8 mouse cellular contexts compared by ENCODE assay signal in genomic region chr17:24653967-24654710, GRCm38 (mm10). TPM values are rescaled to one million over a fixed set of nuclear protein-coding genes. Genes with fewer than 3 reads are reported as not detected.
DNase-seq lines count a peak whose midpoint lies in the region; ATAC-seq and TF ChIP-seq lines count a peak whose summit lies in the region.

No protein-coding gene starts in this region.

- H3K36me3 ChIP-seq in hindbrain, postnatal 0 days (ENCODE audit: insufficient read depth, low read length) = no peaks in the 10 kb centered on the region
- no peaks in the 10 kb centered on the region for H3K36me3 ChIP-seq in midbrain, embryonic 15.5 days (replicated peaks)
- H3K36me3 ChIP-seq in splenic B cell, adult 2 months (ENCODE audit: control insufficient read depth, insufficient read depth, low read length, poor library complexity, severe bottlenecking) = no peaks in the 10 kb centered on the region

- peaks cover 11% of the 10 kb centered on the region for H3K4me1 ChIP-seq in hindbrain, postnatal 0 days (ENCODE audit: insufficient read depth, low read length)
- H3K4me1 ChIP-seq in midbrain, embryonic 15.5 days = peaks cover 25% of the 10 kb centered on the region

- peak; percentile 97 for TF ChIP-seq CTCF in hindbrain, postnatal 0 days (IDR thresholded peaks at IDR 0.05; ENCODE audit: low read depth)

- no peaks in the 10 kb centered on the region for H3K9me3 ChIP-seq in hindbrain, postnatal 0 days (ENCODE audit: low read length)
- no peaks in the 10 kb centered on the region for H3K9me3 ChIP-seq in midbrain, embryonic 15.5 days

- peak; percentile 75 for ATAC-seq in hindbrain, postnatal 0 days
- no peak for ATAC-seq in midbrain, embryonic 15.5 days (replicated peaks)

- H3K27me3 ChIP-seq in hindbrain, postnatal 0 days (ENCODE audit: insufficient read depth, low read length) = peaks cover 15% of the 10 kb centered on the region; the same call in 1 of the 2 replicates
- H3K27me3 ChIP-seq in midbrain, embryonic 15.5 days (replicated peaks) = peaks cover 27% of the 10 kb centered on the region
- no peaks in the 10 kb centered on the region for H3K27me3 ChIP-seq in splenic B cell, adult 2 months (ENCODE audit: control insufficient read depth, insufficient read depth, low read length, poor library complexity, severe bottlenecking)

- no peak overlapping the region for H3K9ac ChIP-seq in hindbrain, postnatal 0 days (replicated peaks; ENCODE audit: low read length)
- peak overlapping the region; percentile 37 for H3K9ac ChIP-seq in midbrain, embryonic 15.5 days

- WGBS in hindbrain, postnatal 0 days = 9% methylated on average over 18 of the region's 19 CpGs
- 6% methylated on average over 19 of the region's 19 CpGs for WGBS in midbrain, embryonic 15.5 days

- no peak overlapping the region for H3K4me3 ChIP-seq in hindbrain, postnatal 0 days (ENCODE audit: low read length)
- H3K4me3 ChIP-seq in midbrain, embryonic 15.5 days = peak overlapping the region; percentile 23

- H3K27ac ChIP-seq in hindbrain, postnatal 0 days = no peak overlapping the region
- H3K27ac ChIP-seq in midbrain, embryonic 15.5 days = no peak overlapping the region

- DNase-seq in ovary, postnatal 10 days (ENCODE audit: low spot score) = peak; percentile 67
- DNase-seq in ovary, adult 18-20 months (ENCODE audit: low spot score) = no peak
- DNase-seq in cerebellum, postnatal 4 days (ENCODE audit: low spot score in 2 of 2) = peak; percentile 59 to 76
- DNase-seq in gastrocnemius, postnatal 10 days = peak; percentile 79
- peak; percentile 87 for DNase-seq in hindbrain, postnatal 0 days (ENCODE audit: low spot score)
- peak; percentile 83 for DNase-seq in liver
- peak; percentile 87 for DNase-seq in splenic B cell, adult 2 months (ENCODE audit: low read depth, low spot score)

- peak overlapping the region; percentile 40 for H3K4me2 ChIP-seq in hindbrain, postnatal 0 days (ENCODE audit: low read depth, low read length)
- peak overlapping the region; percentile 49 for H3K4me2 ChIP-seq in midbrain, embryonic 15.5 days

RNA-seq across cellular contexts. Expression of gene Slc9a3r2, which starts 4.0 kb away (rescaled TPM):
- 10 to 100 TPM; 30.1 to 33.4 TPM for total RNA-seq in gastrocnemius, postnatal 10 days (2021)
- total RNA-seq in hindbrain, postnatal 0 days (2014; rRNA removed) = 72.8 and 91.1 TPM in 2 replicates
- 57.6 and 60.6 TPM in 2 replicates for polyA plus RNA-seq in hindbrain, postnatal 0 days (2015; fragmentation: Nextera tagmentation; extraction: Ambion mirVana)
- polyA plus RNA-seq in midbrain, embryonic 15.5 days (2015; fragmentation: Nextera tagmentation; extraction: Ambion mirVana) = 45.3 and 52.6 TPM in 2 replicates

RNA-seq across cellular contexts. Expression of gene Npw, which starts 4.1 kb away (rescaled TPM):
- total RNA-seq in gastrocnemius, postnatal 10 days (2021) = not detected
- 0.78 TPM in 1 of 2 replicates, not detected in the other for total RNA-seq in hindbrain, postnatal 0 days (2014; rRNA removed)
- 0.65 and 0.81 TPM in 2 replicates for polyA plus RNA-seq in hindbrain, postnatal 0 days (2015; fragmentation: Nextera tagmentation; extraction: Ambion mirVana)
- polyA plus RNA-seq in midbrain, embryonic 15.5 days (2015; fragmentation: Nextera tagmentation; extraction: Ambion mirVana) = 0.38 and 0.66 TPM in 2 replicates

RNA-seq across cellular contexts. Expression of gene Zfp598, which starts 15.3 kb away (rescaled TPM):
- 10 to 100 TPM; 18.0 to 21.0 TPM for total RNA-seq in gastrocnemius, postnatal 10 days (2021)
- total RNA-seq in hindbrain, postnatal 0 days (2014; rRNA removed) = 40.9 and 47.0 TPM in 2 replicates
- polyA plus RNA-seq in hindbrain, postnatal 0 days (2015; fragmentation: Nextera tagmentation; extraction: Ambion mirVana) = 14.2 and 14.6 TPM in 2 replicates
- 21.9 and 22.9 TPM in 2 replicates for polyA plus RNA-seq in midbrain, embryonic 15.5 days (2015; fragmentation: Nextera tagmentation; extraction: Ambion mirVana)

RNA-seq across cellular contexts. Expression of gene Nthl1, which starts 21.7 kb away (rescaled TPM):
- total RNA-seq in gastrocnemius, postnatal 10 days (2021) = 1 to 10 TPM; 4.3 TPM
- total RNA-seq in hindbrain, postnatal 0 days (2014; rRNA removed) = 4.2 and 5.6 TPM in 2 replicates
- polyA plus RNA-seq in hindbrain, postnatal 0 days (2015; fragmentation: Nextera tagmentation; extraction: Ambion mirVana) = 7.2 and 7.8 TPM in 2 replicates
- 10.0 and 11.0 TPM in 2 replicates for polyA plus RNA-seq in midbrain, embryonic 15.5 days (2015; fragmentation: Nextera tagmentation; extraction: Ambion mirVana)

RNA-seq across cellular contexts. Expression of gene Tsc2, which starts 21.7 kb away (rescaled TPM):
- 10 to 100 TPM; 51.7 to 61.1 TPM for total RNA-seq in gastrocnemius, postnatal 10 days (2021)
- 98.0 and 114 TPM in 2 replicates for total RNA-seq in hindbrain, postnatal 0 days (2014; rRNA removed)
- polyA plus RNA-seq in hindbrain, postnatal 0 days (2015; fragmentation: Nextera tagmentation; extraction: Ambion mirVana) = 45.7 and 51.2 TPM in 2 replicates
- polyA plus RNA-seq in midbrain, embryonic 15.5 days (2015; fragmentation: Nextera tagmentation; extraction: Ambion mirVana) = 83.8 and 89.6 TPM in 2 replicates
